Mouse (Mus musculus): Measurements from ENCODE around the gene Fbxo47.

DNA sequence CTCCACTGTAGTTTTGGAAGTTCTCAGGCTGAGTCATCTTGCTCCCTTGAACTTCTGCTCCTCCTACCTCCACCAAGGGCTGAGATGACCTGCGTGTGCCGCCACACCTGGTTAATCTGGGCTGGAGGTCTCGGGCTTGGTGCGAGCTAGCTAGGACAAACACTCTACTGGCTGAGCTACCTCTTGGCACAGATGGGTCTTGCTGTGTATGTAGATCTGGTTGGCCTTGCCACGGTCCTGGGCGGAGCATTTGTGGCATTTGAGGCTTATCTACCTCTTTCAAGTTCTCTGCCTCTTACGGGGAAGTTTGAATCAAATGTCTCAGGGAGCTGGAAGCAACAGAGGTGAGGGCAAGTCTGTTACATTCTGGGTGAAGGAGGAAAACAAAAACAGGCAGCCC, 73.6 kb downstream of the Fbxo47 start:
- TF ChIP-seq CTCF (IDR thresholded peaks at IDR 0.05; ENCODE audit: low read depth) (no peak), EP300 (optimal IDR thresholded peaks at IDR 0.05) (no peak)
